In the genomic region with DNA sequence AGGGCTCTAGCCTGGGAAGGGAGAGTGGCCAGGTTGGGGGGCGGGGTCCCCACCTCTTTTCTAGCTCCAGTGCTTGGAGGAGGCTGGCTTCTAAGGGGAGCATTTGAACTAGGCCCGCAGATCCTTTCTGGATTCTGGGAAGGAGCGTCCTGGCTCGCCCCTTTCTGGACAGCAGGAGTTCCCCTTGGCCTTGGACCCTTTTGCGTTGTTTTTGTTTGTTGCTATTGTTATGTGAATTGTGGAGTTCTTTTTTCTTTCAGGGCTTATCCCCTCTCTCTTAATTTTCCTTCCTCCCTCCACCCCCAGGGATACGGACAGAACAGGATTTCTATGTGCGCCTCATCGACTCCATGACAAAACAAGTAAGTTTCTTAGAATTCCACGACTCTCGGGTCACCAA, we compare ENCODE assay signal across 8 mouse cellular contexts. TPM values are rescaled to one million over a fixed set of nuclear protein-coding genes. Genes with fewer than 3 reads are reported as not detected.
DNase-seq lines count a peak whose midpoint lies in the region; ATAC-seq and TF ChIP-seq lines count a peak whose summit lies in the region.
"Had no signal": no experiment of that assay in that cellular context is flagged by ENCODE, and none has a peak within 500 bp of the region (broad histone marks: within the 10 kb centered on the region; RNA-seq: fewer than 3 reads in every experiment).

No protein-coding gene starts in this region.

- no peak overlapping the region for H3K9ac ChIP-seq in kidney, embryonic 14.5 days (ENCODE audit: low read depth, low read length)
- H3K9ac ChIP-seq in embryonic facial prominence, embryonic 15.5 days: no peak overlapping the region
- peak overlapping the region; percentile 79; the same call in 1 of the 2 replicates for H3K9ac ChIP-seq in hindbrain, postnatal 0 days (replicated peaks; ENCODE audit: low read length)
- H3K9ac ChIP-seq in neural tube, embryonic 12.5 days: peak overlapping the region; percentile 92
- H3K9ac ChIP-seq: stomach, embryonic 15.5 days had no signal

- H3K4me3 ChIP-seq in kidney, embryonic 14.5 days (ENCODE audit: low read length): peak overlapping the region; percentile 7; the same call in 1 of the 2 replicates
- peak overlapping the region; percentile 61; the same call in 1 of the 2 replicates for H3K4me3 ChIP-seq in embryonic facial prominence, embryonic 15.5 days (replicated peaks)
- H3K4me3 ChIP-seq in hindbrain, postnatal 0 days (ENCODE audit: low read length): peak overlapping the region; percentile 73
- H3K4me3 ChIP-seq in neural tube, embryonic 12.5 days: peak overlapping the region; percentile 67
- H3K4me3 ChIP-seq: stomach, embryonic 15.5 days had no signal

- peak overlapping the region; percentile 79; the same call in 1 of the 2 replicates for H3K4me2 ChIP-seq in kidney, embryonic 14.5 days (replicated peaks; ENCODE audit: low read depth, low read length)
- H3K4me2 ChIP-seq in embryonic facial prominence, embryonic 15.5 days (replicated peaks): peak overlapping the region; percentile 55
- peak overlapping the region; percentile 87 for H3K4me2 ChIP-seq in hindbrain, postnatal 0 days (ENCODE audit: low read depth, low read length)
- H3K4me2 ChIP-seq in neural tube, embryonic 12.5 days (replicated peaks): peak overlapping the region; percentile 87
- H3K4me2 ChIP-seq: stomach, embryonic 15.5 days had no signal

- 50% methylated on average over 10 of the region's 10 CpGs for WGBS in kidney, embryonic 14.5 days
- 52% methylated on average over 10 of the region's 10 CpGs for WGBS in embryonic facial prominence, embryonic 15.5 days
- WGBS in hindbrain, postnatal 0 days: 47% methylated on average over 10 of the region's 10 CpGs
- 28% methylated on average over 10 of the region's 10 CpGs for WGBS in neural tube, embryonic 12.5 days

- H3K36me3 ChIP-seq in kidney, embryonic 14.5 days (ENCODE audit: control insufficient read depth, insufficient read depth, low read length): no peaks in the 10 kb centered on the region
- H3K36me3 ChIP-seq in embryonic facial prominence, embryonic 15.5 days: no peaks in the 10 kb centered on the region
- H3K36me3 ChIP-seq in hindbrain, postnatal 0 days (ENCODE audit: insufficient read depth, low read length): no peaks in the 10 kb centered on the region
- H3K36me3 ChIP-seq in neural tube, embryonic 12.5 days: no peaks in the 10 kb centered on the region
- H3K36me3 ChIP-seq: stomach, embryonic 15.5 days had no signal

- H3K27ac ChIP-seq in kidney, embryonic 14.5 days (ENCODE audit: low read depth, low read length): no peak overlapping the region
- H3K27ac ChIP-seq in embryonic facial prominence, embryonic 15.5 days (replicated peaks): 0 out of 2 replicates have a peak overlapping the region, but pooled peaks have one; percentile 39
- H3K27ac ChIP-seq in hindbrain, postnatal 0 days: 0 out of 2 replicates have a peak overlapping the region, but pooled peaks have one; percentile 20
- no peak overlapping the region for H3K27ac ChIP-seq in neural tube, embryonic 12.5 days
- H3K27ac ChIP-seq: stomach, embryonic 15.5 days had no signal

- peaks cover 14% of the 10 kb centered on the region for H3K4me1 ChIP-seq in kidney, embryonic 14.5 days (ENCODE audit: control insufficient read depth, insufficient read depth, low read length)
- peaks cover 18% of the 10 kb centered on the region for H3K4me1 ChIP-seq in embryonic facial prominence, embryonic 15.5 days
- 0 out of 2 replicates have a peak, but pooled peaks cover under 1% of the 10 kb centered on the region for H3K4me1 ChIP-seq in hindbrain, postnatal 0 days (ENCODE audit: insufficient read depth, low read length)
- H3K4me1 ChIP-seq in neural tube, embryonic 12.5 days: peaks cover 43% of the 10 kb centered on the region

- no peak for ATAC-seq in kidney, embryonic 14.5 days (ENCODE audit: low FRiP score, low TSS enrichment)
- ATAC-seq in embryonic facial prominence, embryonic 15.5 days (ENCODE audit: insufficient number of reproducible peaks, low FRiP score, low TSS enrichment, low read depth): no peak
- no peak for ATAC-seq in hindbrain, postnatal 0 days
- ATAC-seq in neural tube, embryonic 12.5 days (ENCODE audit: low FRiP score, low read depth): no peak

- H3K27me3 ChIP-seq in kidney, embryonic 14.5 days (ENCODE audit: control insufficient read depth, insufficient read depth, low read length): peaks cover 17% of the 10 kb centered on the region
- peaks cover 24% of the 10 kb centered on the region for H3K27me3 ChIP-seq in embryonic facial prominence, embryonic 15.5 days
- no peaks in the 10 kb centered on the region for H3K27me3 ChIP-seq in hindbrain, postnatal 0 days (ENCODE audit: insufficient read depth, low read length)
- peaks cover 19% of the 10 kb centered on the region for H3K27me3 ChIP-seq in neural tube, embryonic 12.5 days (replicated peaks)

- no peak for TF ChIP-seq CTCF in hindbrain, postnatal 0 days (IDR thresholded peaks at IDR 0.05; ENCODE audit: low read depth)

- DNase-seq in kidney, postnatal 36 days: no peak
- DNase-seq in hindbrain, postnatal 0 days (ENCODE audit: low spot score): no peak
- DNase-seq in urinary bladder, postnatal 14 days (ENCODE audit: low spot score): no peak
- DNase-seq in urinary bladder, postnatal 10 days (ENCODE audit: low spot score): no peak

- H3K9me3 ChIP-seq in kidney, embryonic 14.5 days (ENCODE audit: control insufficient read depth, low read length): no peaks in the 10 kb centered on the region
- no peaks in the 10 kb centered on the region for H3K9me3 ChIP-seq in embryonic facial prominence, embryonic 15.5 days (replicated peaks)
- no peaks in the 10 kb centered on the region for H3K9me3 ChIP-seq in hindbrain, postnatal 0 days (ENCODE audit: low read length)
- no peaks in the 10 kb centered on the region for H3K9me3 ChIP-seq in neural tube, embryonic 12.5 days
- H3K9me3 ChIP-seq: stomach, embryonic 15.5 days had no signal

RNA-seq across cellular contexts. Expression of a gene that starts 4.5 kb away (rescaled TPM):
- polyA plus RNA-seq in kidney, embryonic 14.5 days (2014; fragmentation: Nextera tagmentation; extraction: Ambion mirVana): 19.9 and 26.9 TPM in 2 replicates
- polyA plus RNA-seq in embryonic facial prominence, embryonic 15.5 days (2015; fragmentation: Nextera tagmentation; extraction: Ambion mirVana): 62.3 and 65.7 TPM in 2 replicates
- total RNA-seq in hindbrain, postnatal 0 days (2014; rRNA removed): 58.6 and 67.1 TPM in 2 replicates
- 71.7 and 77.7 TPM in 2 replicates for polyA plus RNA-seq in hindbrain, postnatal 0 days (2015; fragmentation: Nextera tagmentation; extraction: Ambion mirVana)
- polyA plus RNA-seq in neural tube, embryonic 12.5 days (2016; fragmentation: Nextera tagmentation; extraction: Ambion mirVana): 109 and 112 TPM in 2 replicates

Comparison
In these comparisons a context has a peak if more than half of its experiments do, and no peak if none do; other contexts are left out.
1. H3K27ac ChIP-seq: peak in embryonic facial prominence, embryonic 15.5 days (single experiment) and hindbrain, postnatal 0 days (single experiment); none in kidney, embryonic 14.5 days (single experiment) and neural tube, embryonic 12.5 days (single experiment).
2. H3K4me3 ChIP-seq: peak in every context shown above with its lines; median percentile 73 in hindbrain, postnatal 0 days; 67 in neural tube, embryonic 12.5 days; 61 in embryonic facial prominence, embryonic 15.5 days; 7 in kidney, embryonic 14.5 days.
3. H3K9ac ChIP-seq: peak in hindbrain, postnatal 0 days (single experiment) and neural tube, embryonic 12.5 days (single experiment); none in kidney, embryonic 14.5 days (single experiment) and embryonic facial prominence, embryonic 15.5 days (single experiment).
4. Peak in every context shown above with its lines, with median percentiles within 50 percentile points of each other: H3K4me2 ChIP-seq.